Mouse (Mus musculus): ENCODE data around the gene Col3a1. TPM values are rescaled to one million over a fixed set of nuclear protein-coding genes. Genes with fewer than 3 reads are reported as not detected.

Gene Col3a1
- polyA plus RNA-seq, 3 experiments from 2014 or later: not detected

Other genes with a start within 250 kb of the Col3a1 start
- gene Col5a2, start 191.7 kb downstream of the Col3a1 start, polyA plus RNA-seq (2017; shearing (Covaris generic)): not detected

All from inflammation-experienced regulatory T-cells, adult 6 months (primary cell).